Mouse (Mus musculus): ENCODE measurements around the gene Mgl2. TPM values are rescaled to one million over a fixed set of nuclear protein-coding genes. Genes with fewer than 3 reads are reported as not detected.

Mgl2 gene
- polyA plus RNA-seq, 1 experiment from 2014 or later = not detected

DNA sequence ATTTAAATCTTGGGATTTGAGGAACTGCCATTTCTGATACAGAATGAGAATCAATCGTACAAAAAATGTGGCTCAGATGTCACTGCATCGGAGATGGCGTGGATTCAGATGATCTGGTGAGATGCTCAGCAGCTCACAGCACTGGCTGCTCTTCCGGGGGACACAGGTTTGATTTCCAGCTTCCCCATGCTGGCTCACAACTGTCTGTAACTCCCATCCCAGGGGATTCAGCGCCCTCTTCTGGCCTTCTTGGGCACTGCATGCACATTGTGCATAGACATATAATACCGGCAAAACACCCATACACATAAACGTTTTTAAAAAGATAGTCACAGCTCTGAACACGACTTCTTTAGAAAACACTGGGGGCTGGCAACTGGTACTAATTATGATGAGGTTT, 47.5 kb downstream of the Mgl2 start:
- DNase-seq (ENCODE audit: low spot score) (peak; percentile 48), ATAC-seq (replicated peaks; ENCODE audit: low FRiP score) (no peak)

DNA sequence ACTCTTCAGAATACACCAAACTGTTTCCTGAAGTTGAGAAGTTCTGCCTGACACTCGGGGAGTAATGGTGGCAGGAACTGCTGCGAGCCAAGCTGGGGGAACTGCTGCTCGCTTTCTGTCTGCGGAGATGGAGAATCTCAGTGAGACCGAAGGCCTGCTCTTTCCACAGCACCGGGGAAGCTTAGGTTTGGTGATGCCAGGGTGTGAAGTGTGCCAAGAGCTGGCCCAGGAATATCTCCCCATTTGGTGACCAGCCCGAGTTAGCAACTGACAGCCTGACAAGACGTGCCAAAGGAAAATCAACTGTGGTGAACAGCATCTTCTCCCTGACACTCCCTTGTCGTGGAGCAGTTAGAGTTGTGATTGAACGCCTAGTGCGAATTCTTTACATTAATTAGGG, 48.2 kb downstream of the Mgl2 start:
- no peak overlapping the region for H3K4me3 ChIP-seq (ENCODE audit: low read depth, low read length)
- H3K27ac ChIP-seq (ENCODE audit: low read depth, low read length) = no peak overlapping the region
- H3K4me1 ChIP-seq (replicated peaks; ENCODE audit: control insufficient read depth, insufficient read depth, low read length) = 0 out of 2 replicates have a peak, but pooled peaks cover 1% of the 10 kb centered on the region
- no peaks in the 10 kb centered on the region for H3K36me3 ChIP-seq (ENCODE audit: control insufficient read depth, insufficient read depth, low read length)
- H3K9me3 ChIP-seq (ENCODE audit: control insufficient read depth, low read length) = no peaks in the 10 kb centered on the region
- H3K9ac ChIP-seq (ENCODE audit: low read length) = no peak overlapping the region
- WGBS = 91% methylated on average over 11 of the region's 11 CpGs
- ATAC-seq (replicated peaks; ENCODE audit: low FRiP score) (no peak), DNase-seq (ENCODE audit: low spot score) (peak; percentile 9)
- no peaks in the 10 kb centered on the region for H3K27me3 ChIP-seq (ENCODE audit: control insufficient read depth, insufficient read depth, low read length)
- no peak overlapping the region for H3K4me2 ChIP-seq (ENCODE audit: low read depth, low read length, severe bottlenecking)

More for the DNA sequence above, 47.5 kb downstream of the Mgl2 start:
- H3K27me3 ChIP-seq (ENCODE audit: control insufficient read depth, insufficient read depth, low read length) = no peaks in the 10 kb centered on the region
- 0 out of 2 replicates have a peak, but pooled peaks cover 1% of the 10 kb centered on the region for H3K4me1 ChIP-seq (replicated peaks; ENCODE audit: control insufficient read depth, insufficient read depth, low read length)
- no peak overlapping the region for H3K9ac ChIP-seq (ENCODE audit: low read length)
- no peaks in the 10 kb centered on the region for H3K9me3 ChIP-seq (ENCODE audit: control insufficient read depth, low read length)
- no peak overlapping the region for H3K4me3 ChIP-seq (ENCODE audit: low read depth, low read length)
- WGBS = 75% methylated on average over 8 of the region's 8 CpGs
- H3K4me2 ChIP-seq (ENCODE audit: low read depth, low read length, severe bottlenecking) = no peak overlapping the region
- H3K27ac ChIP-seq (ENCODE audit: low read depth, low read length) = no peak overlapping the region
- no peaks in the 10 kb centered on the region for H3K36me3 ChIP-seq (ENCODE audit: control insufficient read depth, insufficient read depth, low read length)

- peak; percentile 44 for DNase-seq (ENCODE audit: low spot score)
- Histone ChIP-seq H3K9me3 (ENCODE audit: control insufficient read depth, low read length) (no peaks in the 10 kb centered on the region), H3K4me2 (ENCODE audit: low read depth, low read length, severe bottlenecking) (no peak overlapping the region), H3K4me3 (ENCODE audit: low read depth, low read length) (no peak overlapping the region), H3K36me3 (ENCODE audit: control insufficient read depth, insufficient read depth, low read length) (no peaks in the 10 kb centered on the region), H3K27me3 (ENCODE audit: control insufficient read depth, insufficient read depth, low read length) (no peaks in the 10 kb centered on the region), H3K27ac (ENCODE audit: low read depth, low read length) (no peak overlapping the region), H3K9ac (ENCODE audit: low read length) (no peak overlapping the region), H3K4me1 (replicated peaks; ENCODE audit: control insufficient read depth, insufficient read depth, low read length) (0 out of 2 replicates have a peak, but pooled peaks cover 1% of the 10 kb centered on the region)
- ATAC-seq (replicated peaks; ENCODE audit: low FRiP score) = no peak
- 78% methylated on average over 11 of the region's 11 CpGs for WGBS
Measured at GRCm38 (mm10) chr11:70178756-70179155, 48.6 kb downstream of the Mgl2 start.

- no peak overlapping the region for H3K4me2 ChIP-seq (ENCODE audit: low read depth, low read length, severe bottlenecking)
- 0 out of 2 replicates have a peak, but pooled peaks cover 1% of the 10 kb centered on the region for H3K4me1 ChIP-seq (replicated peaks; ENCODE audit: control insufficient read depth, insufficient read depth, low read length)
- no peak overlapping the region for H3K27ac ChIP-seq (ENCODE audit: low read depth, low read length)
- ATAC-seq (replicated peaks; ENCODE audit: low FRiP score) = no peak
- H3K36me3 ChIP-seq (ENCODE audit: control insufficient read depth, insufficient read depth, low read length) = no peaks in the 10 kb centered on the region
- H3K9me3 ChIP-seq (ENCODE audit: control insufficient read depth, low read length) = no peaks in the 10 kb centered on the region
- WGBS = 30% methylated on average over 14 of the region's 14 CpGs
- H3K4me3 ChIP-seq (ENCODE audit: low read depth, low read length) = no peak overlapping the region
- no peaks in the 10 kb centered on the region for H3K27me3 ChIP-seq (ENCODE audit: control insufficient read depth, insufficient read depth, low read length)
- no peak overlapping the region for H3K9ac ChIP-seq (ENCODE audit: low read length)
- DNase-seq (ENCODE audit: low spot score) = peak; percentile 53
Measured at GRCm38 (mm10) chr11:70179401-70179800, 49.3 kb downstream of the Mgl2 start.

DNA sequence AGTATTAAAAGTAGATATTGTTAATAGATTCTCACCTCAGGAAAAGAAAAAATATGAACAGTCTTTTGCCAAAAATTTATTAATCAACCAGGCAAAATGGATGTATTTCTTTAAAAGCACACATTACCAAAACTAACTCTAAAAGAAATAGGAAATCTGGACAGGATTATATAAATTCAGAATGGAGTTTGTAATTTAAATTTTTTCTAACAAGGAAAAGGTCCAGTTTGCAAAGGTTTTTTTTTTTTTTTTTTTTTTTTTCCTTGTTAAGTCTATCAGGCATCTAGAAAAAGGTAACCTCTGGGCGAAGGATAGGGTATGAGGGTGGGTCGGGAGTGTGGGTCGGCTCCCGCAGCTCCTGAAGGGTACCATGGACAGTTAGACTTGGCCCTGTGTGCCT, 50.4 kb downstream of the Mgl2 start:
- no peaks in the 10 kb centered on the region for H3K36me3 ChIP-seq (ENCODE audit: control insufficient read depth, insufficient read depth, low read length)
- no peak overlapping the region for H3K4me2 ChIP-seq (ENCODE audit: low read depth, low read length, severe bottlenecking)
- no peak overlapping the region for H3K4me3 ChIP-seq (ENCODE audit: low read depth, low read length)
- WGBS = 94% methylated on average over 4 of the region's 4 CpGs
- no peak for ATAC-seq (replicated peaks; ENCODE audit: low FRiP score)
- H3K27ac ChIP-seq (ENCODE audit: low read depth, low read length) = no peak overlapping the region
- H3K4me1 ChIP-seq (replicated peaks; ENCODE audit: control insufficient read depth, insufficient read depth, low read length) = 0 out of 2 replicates have a peak, but pooled peaks cover 1% of the 10 kb centered on the region
- no peaks in the 10 kb centered on the region for H3K27me3 ChIP-seq (ENCODE audit: control insufficient read depth, insufficient read depth, low read length)
- H3K9ac ChIP-seq (ENCODE audit: low read length) = no peak overlapping the region
- no peaks in the 10 kb centered on the region for H3K9me3 ChIP-seq (ENCODE audit: control insufficient read depth, low read length)
- no peak for DNase-seq (ENCODE audit: low spot score)

- no peak for DNase-seq (ENCODE audit: low spot score)
- H3K27me3 ChIP-seq (ENCODE audit: control insufficient read depth, insufficient read depth, low read length) = no peaks in the 10 kb centered on the region
- no peak for ATAC-seq (replicated peaks; ENCODE audit: low FRiP score)
Measured at GRCm38 (mm10) chr11:70185120-70185519, 55.0 kb downstream of the Mgl2 start.

More at GRCm38 (mm10) chr11:70185120-70185519, 55.0 kb downstream of the Mgl2 start:
- Histone ChIP-seq H3K36me3 (ENCODE audit: control insufficient read depth, insufficient read depth, low read length) (no peaks in the 10 kb centered on the region), H3K9ac (ENCODE audit: low read length) (no peak overlapping the region), H3K27ac (ENCODE audit: low read depth, low read length) (no peak overlapping the region), H3K4me2 (ENCODE audit: low read depth, low read length, severe bottlenecking) (no peak overlapping the region), H3K4me3 (ENCODE audit: low read depth, low read length) (no peak overlapping the region), H3K4me1 (replicated peaks; ENCODE audit: control insufficient read depth, insufficient read depth, low read length) (no peaks in the 10 kb centered on the region), H3K9me3 (ENCODE audit: control insufficient read depth, low read length) (no peaks in the 10 kb centered on the region)
- WGBS = 85% methylated on average over 7 of the region's 7 CpGs

Other genes starting within 250 kb of the Mgl2 start
- gene Kctd11, start 248.9 kb upstream of the Mgl2 start, polyA plus RNA-seq (2014; fragmentation: Nextera tagmentation; extraction: Ambion mirVana) = 2.9 and 3.0 TPM in 2 replicates
- 0.52 and 0.75 TPM in 2 replicates for gene Acap1, start 234.8 kb upstream of the Mgl2 start, polyA plus RNA-seq (2014; fragmentation: Nextera tagmentation; extraction: Ambion mirVana)
- 17.2 and 17.6 TPM in 2 replicates for gene 2810408A11Rik, start 229.3 kb upstream of the Mgl2 start, polyA plus RNA-seq (2014; fragmentation: Nextera tagmentation; extraction: Ambion mirVana)
- 16.4 and 23.0 TPM in 2 replicates for gene Neurl4, start 229.3 kb upstream of the Mgl2 start, polyA plus RNA-seq (2014; fragmentation: Nextera tagmentation; extraction: Ambion mirVana)
- 99.2 and 106 TPM in 2 replicates for gene Gps2, start 216.4 kb upstream of the Mgl2 start, polyA plus RNA-seq (2014; fragmentation: Nextera tagmentation; extraction: Ambion mirVana)
- gene Eif5a, start 208.4 kb upstream of the Mgl2 start, polyA plus RNA-seq (2014; fragmentation: Nextera tagmentation; extraction: Ambion mirVana) = 2,045 and 2,063 TPM in 2 replicates
- gene Ybx2, start 194.5 kb upstream of the Mgl2 start, polyA plus RNA-seq (2014; fragmentation: Nextera tagmentation; extraction: Ambion mirVana) = 7.1 and 10.1 TPM in 2 replicates
- gene Slc2a4, start 182.1 kb upstream of the Mgl2 start, polyA plus RNA-seq (2014; fragmentation: Nextera tagmentation; extraction: Ambion mirVana) = 13.7 and 14.8 TPM in 2 replicates
- 3.2 and 6.4 TPM in 2 replicates for gene Cldn7, start 165.6 kb upstream of the Mgl2 start, polyA plus RNA-seq (2014; fragmentation: Nextera tagmentation; extraction: Ambion mirVana)
- 20.4 and 28.0 TPM in 2 replicates for gene Ctdnep1, start 149.2 kb upstream of the Mgl2 start, polyA plus RNA-seq (2014; fragmentation: Nextera tagmentation; extraction: Ambion mirVana)
- gene Elp5, start 147.8 kb upstream of the Mgl2 start, polyA plus RNA-seq (2014; fragmentation: Nextera tagmentation; extraction: Ambion mirVana) = 144 and 156 TPM in 2 replicates
- gene Gabarap, start 139.2 kb upstream of the Mgl2 start, polyA plus RNA-seq (2014; fragmentation: Nextera tagmentation; extraction: Ambion mirVana) = 472 and 477 TPM in 2 replicates
- 61.4 and 63.0 TPM in 2 replicates for gene Phf23, start 134.6 kb upstream of the Mgl2 start, polyA plus RNA-seq (2014; fragmentation: Nextera tagmentation; extraction: Ambion mirVana)
- gene Dvl2, start 129.7 kb upstream of the Mgl2 start, polyA plus RNA-seq (2014; fragmentation: Nextera tagmentation; extraction: Ambion mirVana) = 43.9 and 47.6 TPM in 2 replicates
- gene Acadvl, start 114.9 kb upstream of the Mgl2 start, polyA plus RNA-seq (2014; fragmentation: Nextera tagmentation; extraction: Ambion mirVana) = 44.0 and 47.6 TPM in 2 replicates
- gene Dlg4, start 113.4 kb upstream of the Mgl2 start, polyA plus RNA-seq (2014; fragmentation: Nextera tagmentation; extraction: Ambion mirVana) = 18.2 and 21.5 TPM in 2 replicates
- gene Asgr1, start 76.2 kb upstream of the Mgl2 start, polyA plus RNA-seq (2014; fragmentation: Nextera tagmentation; extraction: Ambion mirVana) = 0.88 and 0.99 TPM in 2 replicates
- gene Asgr2, start 37.7 kb upstream of the Mgl2 start, polyA plus RNA-seq (2014; fragmentation: Nextera tagmentation; extraction: Ambion mirVana) = not detected in 2 replicates
- gene Clec10a, start 25.9 kb downstream of the Mgl2 start, polyA plus RNA-seq (2014; fragmentation: Nextera tagmentation; extraction: Ambion mirVana) = 0.44 TPM in 1 of 2 replicates, not detected in the other
- 0.91 and 1.0 TPM in 2 replicates for gene Slc16a11, start 82.4 kb downstream of the Mgl2 start, polyA plus RNA-seq (2014; fragmentation: Nextera tagmentation; extraction: Ambion mirVana)
- 14.6 and 15.8 TPM in 2 replicates for gene Slc16a13, start 90.7 kb downstream of the Mgl2 start, polyA plus RNA-seq (2014; fragmentation: Nextera tagmentation; extraction: Ambion mirVana)
- gene Bcl6b, start 99.5 kb downstream of the Mgl2 start, polyA plus RNA-seq (2014; fragmentation: Nextera tagmentation; extraction: Ambion mirVana) = 4.9 and 6.8 TPM in 2 replicates
- gene 0610010K14Rik, start 107.6 kb downstream of the Mgl2 start, polyA plus RNA-seq (2014; fragmentation: Nextera tagmentation; extraction: Ambion mirVana) = 202 and 223 TPM in 2 replicates
- 9.8 and 9.9 TPM in 2 replicates for gene Gm21988, start 109.5 kb downstream of the Mgl2 start, polyA plus RNA-seq (2014; fragmentation: Nextera tagmentation; extraction: Ambion mirVana)
- gene Rnasek, start 109.5 kb downstream of the Mgl2 start, polyA plus RNA-seq (2014; fragmentation: Nextera tagmentation; extraction: Ambion mirVana) = 97.8 and 110 TPM in 2 replicates
- gene Alox12, start 125.0 kb downstream of the Mgl2 start, polyA plus RNA-seq (2014; fragmentation: Nextera tagmentation; extraction: Ambion mirVana) = 2.5 and 2.7 TPM in 2 replicates
- not detected in 2 replicates for gene Alox12e, start 192.3 kb downstream of the Mgl2 start, polyA plus RNA-seq (2014; fragmentation: Nextera tagmentation; extraction: Ambion mirVana)
- 0.17 and 0.21 TPM in 2 replicates for gene Alox15, start 221.7 kb downstream of the Mgl2 start, polyA plus RNA-seq (2014; fragmentation: Nextera tagmentation; extraction: Ambion mirVana)